Mouse (Mus musculus) mesoderm, embryonic 11.5 days (tissue): ENCODE results near the gene Hist1h3b.

Source experiments
- DNase-seq: peaks from one replicate; pipeline ENCODE4 v3.0.0-alpha.2; 2012; ENCODE audit warnings: low read depth, low spot score

The Hist1h3b gene

DNA sequence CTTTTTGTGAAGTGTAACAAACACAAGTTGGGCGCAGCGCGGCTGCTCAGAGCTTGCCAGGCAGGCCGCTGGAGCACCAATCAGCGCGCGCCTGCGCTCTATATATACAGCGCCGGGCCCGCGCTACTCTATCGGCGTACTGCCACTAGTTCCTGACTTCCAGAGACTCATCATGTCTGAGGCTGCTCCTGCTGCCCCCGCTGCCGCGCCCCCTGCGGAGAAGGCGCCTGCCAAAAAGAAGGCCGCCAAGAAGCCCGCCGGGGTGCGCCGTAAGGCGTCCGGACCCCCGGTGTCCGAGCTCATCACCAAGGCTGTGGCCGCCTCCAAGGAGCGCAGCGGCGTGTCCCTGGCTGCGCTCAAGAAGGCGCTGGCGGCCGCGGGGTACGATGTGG is 13.4 kb upstream of the Hist1h3b start, which contains the start of gene Hist1h1c:
Hist1h1c (plus strand) TSS at position 132 of the 392 bp plus-strand sequence.
- DNase-seq = peak; percentile 93

DNA sequence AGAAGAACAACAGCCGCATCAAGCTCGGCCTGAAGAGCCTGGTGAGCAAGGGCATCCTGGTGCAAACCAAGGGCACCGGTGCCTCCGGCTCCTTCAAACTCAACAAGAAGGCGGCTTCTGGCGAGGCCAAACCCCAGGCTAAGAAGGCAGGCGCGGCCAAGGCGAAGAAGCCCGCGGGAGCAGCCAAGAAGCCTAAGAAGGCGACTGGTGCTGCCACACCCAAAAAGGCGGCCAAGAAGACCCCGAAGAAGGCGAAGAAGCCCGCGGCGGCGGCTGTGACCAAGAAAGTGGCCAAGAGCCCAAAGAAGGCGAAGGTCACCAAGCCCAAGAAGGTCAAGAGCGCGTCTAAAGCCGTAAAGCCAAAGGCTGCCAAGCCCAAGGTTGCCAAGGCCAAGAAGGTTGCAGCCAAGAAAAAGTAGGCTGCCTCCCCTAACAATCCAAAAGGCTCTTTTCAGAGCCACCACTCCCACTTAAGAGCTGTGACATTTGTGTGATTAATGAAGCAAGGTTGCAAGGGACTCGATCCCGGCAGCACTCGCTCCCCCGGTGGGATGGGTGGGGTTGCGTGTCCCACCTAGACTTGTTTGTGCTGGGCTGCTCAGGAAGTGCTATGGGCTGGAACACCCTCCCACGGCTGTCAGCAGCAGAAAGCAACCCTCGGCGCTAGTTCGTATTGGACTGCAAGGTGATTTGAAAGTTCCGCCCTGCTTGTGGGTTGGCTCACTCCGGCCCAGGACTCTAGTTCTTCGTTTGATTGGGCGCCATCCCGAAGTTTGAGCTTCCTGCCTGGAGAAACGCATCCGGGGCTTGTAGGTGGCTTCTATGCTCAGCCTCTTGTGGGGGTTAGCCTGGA is 12.8 kb upstream of the Hist1h3b start:
- peak; percentile 94 for DNase-seq

DNA sequence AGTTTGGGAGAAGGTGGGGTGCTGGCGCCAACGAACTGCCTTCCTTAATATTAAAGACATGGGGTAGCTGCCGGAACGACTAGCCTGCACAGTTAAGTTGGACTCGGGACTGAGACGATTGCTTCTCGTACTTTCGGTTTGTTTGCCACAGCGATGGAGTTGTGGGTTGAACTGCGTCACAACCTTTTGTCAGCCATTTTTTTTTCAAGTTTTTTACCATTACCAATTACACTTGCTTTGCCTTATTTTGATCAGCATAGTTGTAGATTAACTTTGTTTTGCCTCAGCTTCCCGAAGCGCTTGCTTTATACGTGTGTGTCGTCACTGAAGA is 12.2 kb upstream of the Hist1h3b start:
- no peak for DNase-seq

DNA sequence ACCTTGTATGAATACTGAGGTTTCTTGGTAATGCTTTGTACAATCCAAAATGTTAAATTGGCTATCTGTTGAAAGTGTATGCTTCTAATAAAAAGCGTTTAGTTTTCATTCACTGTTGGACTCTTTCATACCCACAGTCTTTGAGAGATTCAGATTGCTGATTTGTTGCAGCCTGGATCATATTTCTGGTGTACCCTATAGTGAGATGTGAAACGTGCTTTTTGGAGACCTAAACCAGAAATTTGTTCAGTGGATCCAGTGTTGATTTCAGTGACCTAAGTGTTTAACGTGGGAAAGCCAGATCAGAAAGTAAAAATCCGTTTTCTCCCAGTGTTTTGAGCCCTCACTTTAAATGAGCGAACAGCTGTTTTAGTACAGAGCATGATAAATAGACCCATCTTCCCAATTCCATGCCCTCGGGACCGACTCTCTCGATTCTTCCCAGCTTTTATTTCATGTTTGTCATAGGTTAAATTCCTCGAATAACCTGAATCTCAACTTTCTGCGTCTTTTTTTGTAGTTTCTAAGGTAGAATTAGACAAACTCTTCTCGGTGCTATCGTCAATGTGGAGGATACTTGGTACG is 11.7 kb upstream of the Hist1h3b start:
- DNase-seq = no peak

GRCm38 (mm10) chr13:23740910-23741309 is 11.2 kb upstream of the Hist1h3b start:
- no peak for DNase-seq

GRCm38 (mm10) chr13:23742007-23742406 is 10.1 kb upstream of the Hist1h3b start:
- DNase-seq = no peak

DNA sequence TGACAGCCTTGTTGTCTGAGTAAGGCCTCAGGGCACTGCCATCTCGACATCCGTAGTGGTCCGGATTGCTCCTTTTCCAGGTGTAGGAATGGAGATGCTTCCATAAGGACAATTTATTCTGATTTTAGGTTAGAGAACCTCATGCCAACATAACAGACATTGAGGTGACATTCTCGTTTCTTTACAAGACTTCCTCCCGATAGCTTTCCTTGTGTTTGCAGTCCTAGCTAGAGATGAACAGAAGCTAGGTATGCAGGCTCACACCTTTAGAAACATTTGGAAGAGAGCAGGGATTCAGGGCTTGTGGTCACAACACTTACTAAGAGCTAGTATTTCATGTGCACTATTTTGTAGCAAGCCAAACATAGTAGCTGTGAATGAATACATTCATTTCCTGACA is 8.9 kb upstream of the Hist1h3b start:
- no peak for DNase-seq

GRCm38 (mm10) chr13:23743963-23744362 is 8.1 kb upstream of the Hist1h3b start:
- DNase-seq = peak; percentile 21

DNA sequence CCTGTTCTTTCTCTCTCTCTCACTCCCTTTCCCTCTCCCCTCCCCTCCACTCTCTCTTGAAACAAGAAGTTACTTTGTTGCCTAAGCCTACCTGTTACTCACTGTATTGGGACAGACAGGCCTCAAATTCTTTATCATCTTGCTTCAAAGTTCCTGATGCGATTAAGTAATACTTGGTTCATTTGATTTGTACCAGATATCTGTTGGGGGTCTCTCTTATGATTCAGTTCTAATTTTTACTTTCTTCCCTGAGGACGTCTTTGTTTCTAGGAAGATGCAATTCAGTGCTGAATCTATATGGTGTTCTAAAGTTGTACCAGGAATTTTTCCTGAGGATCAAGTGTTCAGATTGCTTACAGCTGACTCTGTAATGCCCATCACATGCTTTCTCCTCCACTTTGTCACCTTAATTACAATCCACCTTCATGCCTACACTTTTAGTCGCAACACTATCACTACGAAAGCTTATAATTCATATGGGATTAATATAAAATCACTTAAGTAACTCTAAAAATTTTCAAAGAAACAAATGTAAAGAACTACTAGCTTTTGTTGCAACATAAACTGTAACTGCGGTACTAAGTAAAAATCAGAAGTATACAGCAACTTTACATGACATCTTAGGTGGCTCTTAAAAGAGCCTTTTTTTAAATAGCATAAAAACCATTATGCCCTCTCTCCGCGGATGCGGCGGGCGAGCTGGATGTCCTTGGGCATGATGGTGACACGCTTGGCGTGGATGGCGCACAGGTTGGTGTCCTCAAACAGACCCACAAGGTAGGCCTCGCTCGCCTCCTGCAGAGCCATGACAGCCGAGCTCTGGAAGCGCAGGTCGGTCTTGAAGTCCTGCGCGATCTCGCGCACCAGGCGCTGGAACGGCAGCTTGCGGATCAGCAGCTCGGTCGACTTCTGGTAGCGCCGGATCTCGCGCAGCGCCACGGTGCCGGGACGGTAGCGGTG is 7.4 kb upstream of the Hist1h3b start:
- peak; percentile 23 for DNase-seq

- peak; percentile 93 for DNase-seq
These were observed 6.5 kb upstream of the Hist1h3b start, which contains the start of gene Hist1h3c for GRCm38 (mm10) chr13:23745381-23746161. Gene Hist1h3c, minus strand, starts transcription at chr13:23745602.

DNA sequence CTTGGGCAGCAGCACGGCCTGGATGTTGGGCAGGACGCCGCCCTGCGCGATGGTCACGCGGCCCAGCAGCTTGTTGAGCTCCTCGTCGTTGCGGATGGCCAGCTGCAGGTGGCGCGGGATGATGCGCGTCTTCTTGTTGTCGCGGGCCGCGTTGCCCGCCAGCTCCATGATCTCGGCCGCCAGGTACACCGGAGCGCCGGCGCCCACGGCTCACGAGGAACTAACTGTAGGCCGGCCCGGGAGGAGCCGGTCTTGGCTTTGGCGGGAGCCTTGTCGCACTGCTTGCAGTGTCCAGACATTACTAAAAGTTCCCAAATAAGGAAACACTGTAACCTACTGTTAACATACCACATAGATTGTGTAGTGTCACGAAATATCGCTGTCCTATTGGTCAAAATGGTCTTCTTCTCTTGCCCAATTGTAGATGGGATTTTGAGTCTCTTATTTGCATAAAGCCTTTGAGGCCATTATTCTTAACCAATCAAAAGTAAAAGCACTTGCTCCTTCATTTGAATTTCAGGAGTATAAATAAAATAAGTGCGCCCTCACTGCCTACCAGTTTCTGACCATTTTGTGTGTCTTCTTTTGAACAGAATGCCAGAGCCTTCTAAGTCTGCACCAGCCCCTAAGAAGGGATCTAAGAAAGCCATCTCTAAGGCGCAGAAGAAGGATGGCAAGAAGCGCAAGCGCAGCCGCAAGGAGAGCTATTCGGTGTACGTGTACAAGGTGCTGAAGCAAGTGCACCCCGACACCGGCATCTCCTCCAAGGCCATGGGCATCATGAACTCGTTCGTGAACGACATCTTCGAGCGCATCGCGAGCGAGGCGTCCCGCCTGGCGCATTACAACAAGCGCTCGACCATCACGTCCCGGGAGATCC is 5.6 kb upstream of the Hist1h3b start, which contains the start of gene Hist1h2bb:
Hist1h2bb (plus strand) TSS at position 534 of the 880 bp plus-strand sequence.
- peak; percentile 88 for DNase-seq

- DNase-seq = peak; percentile 24
These were observed 4.8 kb upstream of the Hist1h3b start for GRCm38 (mm10) chr13:23747081-23747891.

DNA sequence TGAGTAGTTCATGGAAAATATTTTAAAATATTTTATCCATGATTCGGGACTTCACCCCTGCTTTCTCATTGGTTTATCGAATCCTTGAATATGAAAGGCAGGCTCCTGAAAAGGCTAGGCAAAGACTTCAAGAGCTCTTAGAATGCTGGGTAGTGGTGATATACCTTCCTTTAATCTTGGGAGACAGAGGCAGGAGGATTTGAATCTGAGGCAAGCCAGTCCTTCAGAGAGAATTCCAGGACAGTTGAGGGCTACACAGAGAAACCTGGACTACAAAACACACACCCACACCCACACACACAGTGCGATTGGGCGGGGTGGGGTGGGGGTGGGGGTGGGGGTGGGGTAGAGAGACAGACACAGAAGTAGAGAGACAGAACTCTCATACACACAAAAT is 4.2 kb upstream of the Hist1h3b start:
- no peak for DNase-seq

DNA sequence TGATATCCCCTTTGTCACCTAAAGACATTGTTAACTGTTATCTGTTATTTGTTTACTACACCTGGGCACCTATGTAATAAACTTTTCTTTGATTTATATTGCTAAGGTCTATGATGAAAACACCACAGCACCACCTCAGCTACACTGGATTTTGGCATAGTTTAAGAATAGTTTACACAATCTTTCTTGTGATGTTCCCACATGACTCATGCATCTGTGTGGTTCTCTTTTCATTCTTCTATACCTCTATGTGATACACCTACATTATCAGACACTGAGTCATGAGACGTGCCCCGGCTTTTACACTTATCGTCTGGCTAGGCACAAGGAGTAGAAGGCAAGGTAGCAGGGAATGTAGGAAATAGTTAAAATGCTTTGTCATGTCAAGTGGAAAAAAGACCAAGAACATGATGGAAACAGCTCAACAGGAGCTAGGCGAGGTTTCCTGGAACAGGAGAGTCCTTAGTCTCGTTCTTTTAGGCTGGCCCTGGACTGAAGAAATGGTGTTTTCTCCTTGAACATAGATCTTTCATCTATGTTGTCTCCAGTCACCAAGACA is 2.4 kb upstream of the Hist1h3b start:
- DNase-seq = no peak

DNA sequence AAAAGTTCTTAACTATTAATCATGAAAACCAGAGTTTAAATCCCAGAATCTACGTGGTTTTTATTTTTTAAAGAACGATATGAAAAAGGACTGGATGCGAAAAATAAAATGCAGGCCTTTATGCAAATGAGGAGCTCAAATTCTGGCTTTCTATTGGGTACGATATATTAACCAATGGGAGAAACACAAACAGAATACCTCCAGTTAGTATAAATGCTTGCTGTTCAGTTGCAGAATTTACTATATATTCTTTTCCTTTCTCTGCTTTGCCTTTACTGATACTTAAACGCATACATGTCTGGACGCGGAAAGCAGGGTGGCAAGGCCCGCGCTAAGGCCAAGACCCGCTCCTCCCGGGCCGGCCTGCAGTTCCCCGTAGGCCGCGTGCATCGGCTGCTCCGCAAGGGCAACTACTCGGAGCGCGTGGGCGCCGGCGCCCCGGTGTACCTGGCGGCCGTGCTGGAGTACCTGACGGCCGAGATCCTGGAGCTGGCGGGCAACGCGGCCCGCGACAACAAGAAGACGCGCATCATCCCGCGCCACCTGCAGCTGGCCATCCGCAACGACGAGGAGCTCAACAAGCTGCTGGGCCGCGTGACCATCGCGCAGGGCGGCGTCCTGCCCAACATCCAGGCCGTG is 1.1 kb upstream of the Hist1h3b start, which contains the start of gene Hist1h2ab:
Hist1h2ab (plus strand) TSS at position 288 of the 639 bp plus-strand sequence.
- peak; percentile 74 for DNase-seq

DNA sequence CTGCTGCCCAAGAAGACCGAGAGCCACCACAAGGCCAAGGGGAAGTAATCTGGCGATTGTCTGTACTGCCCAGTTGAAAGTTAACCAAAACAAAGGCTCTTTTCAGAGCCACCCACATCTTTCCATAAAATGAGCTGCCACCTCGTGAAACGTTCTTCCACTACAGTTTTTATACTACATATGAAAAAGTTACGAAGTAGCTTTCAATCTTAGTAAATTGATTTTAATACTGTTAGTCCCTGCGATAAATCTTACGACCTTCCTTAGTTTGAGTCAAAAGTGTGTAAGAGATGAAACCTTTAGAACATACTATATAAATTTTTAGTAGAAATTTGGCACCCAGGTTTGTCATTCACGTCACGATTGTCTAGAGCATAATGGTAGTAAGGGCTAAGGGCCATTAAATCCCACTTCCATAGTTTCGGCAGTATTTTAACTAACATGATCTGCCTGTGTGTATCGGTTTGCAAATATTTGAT is 550 bp upstream of the Hist1h3b start:
- DNase-seq = peak; percentile 50

DNA sequence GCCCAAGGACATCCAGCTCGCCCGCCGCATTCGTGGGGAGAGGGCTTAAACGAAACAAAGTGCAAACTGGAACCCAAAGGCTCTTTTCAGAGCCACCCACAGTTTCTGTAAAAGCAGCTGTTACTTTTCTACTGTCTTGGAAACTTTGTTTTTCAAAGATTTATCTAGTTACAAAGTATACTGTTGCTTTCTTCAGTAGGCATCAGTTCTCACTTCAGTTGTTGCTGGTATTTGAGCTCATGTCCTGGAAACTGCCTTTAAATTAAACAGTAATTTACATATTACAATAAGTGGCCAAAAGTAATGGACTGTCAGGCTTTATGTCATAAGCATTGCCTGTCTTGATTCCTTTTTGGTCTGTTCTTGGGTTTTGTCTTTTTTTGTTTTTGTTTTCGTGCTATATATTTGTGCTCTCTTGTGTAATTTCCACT is 690 bp downstream of the Hist1h3b start:
- DNase-seq = no peak
